Mouse (Mus musculus) heart, postnatal 36 days (tissue): ENCODE data around the gene Gtpbp1. TPM values are rescaled to one million over a fixed set of nuclear protein-coding genes. Genes with fewer than 3 reads are reported as not detected.

Source experiments
- DNase-seq, 2 experiments: peaks; one replicate each; pipeline ENCODE4 v3.0.0; 2021 to 2022
- intact Hi-C: fragments of 180-260 bp; cut with DNase I; formaldehyde crosslinking; loops from one replicate; pipeline ENCODE4 v1.15.1; 2025
- total RNA-seq, 2 experiments: library from RNA; stranded (reverse); gene quantifications; 2 replicates each; pipeline ENCODE4 v1.2.3; 2021

Gene Gtpbp1
- total RNA-seq, 2 experiments from 2014 or later, result 27.2 to 28.4 TPM

GRCm38 (mm10) chr15:79715646-79716045 is 25.0 kb downstream of the Gtpbp1 start:
- no peak for DNase-seq
- intact Hi-C loops, result no loop called here

DNA sequence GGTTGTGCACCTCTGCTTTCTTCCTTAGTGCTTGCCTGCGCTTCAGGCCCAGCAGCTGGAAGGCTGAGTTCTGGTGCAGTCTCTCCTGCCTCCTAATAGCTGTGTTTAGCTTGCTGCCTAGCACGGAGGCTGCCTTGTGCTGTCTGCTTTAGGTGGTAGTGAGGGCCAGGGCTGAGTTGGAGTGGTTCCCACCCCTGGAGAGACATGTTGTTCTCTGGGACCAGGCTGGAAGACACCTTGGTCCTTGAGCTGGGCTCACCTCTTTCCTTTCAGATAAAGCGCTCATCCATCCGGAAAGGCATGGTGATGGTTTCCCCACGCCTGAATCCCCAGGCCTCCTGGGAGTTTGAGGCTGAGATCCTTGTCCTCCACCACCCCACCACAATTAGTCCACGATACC is 26.1 kb downstream of the Gtpbp1 start:
- intact Hi-C loops, result no loop called here
- no peak for DNase-seq

- no peak for DNase-seq
- intact Hi-C loops, result loop anchor here (10.0 kb wide), 1 partner anchor 65 kb away; the partner anchor contains the start of genes Cby1 and Fam227a
Measured at GRCm38 (mm10) chr15:79720267-79720666, 29.6 kb downstream of the Gtpbp1 start.

DNA sequence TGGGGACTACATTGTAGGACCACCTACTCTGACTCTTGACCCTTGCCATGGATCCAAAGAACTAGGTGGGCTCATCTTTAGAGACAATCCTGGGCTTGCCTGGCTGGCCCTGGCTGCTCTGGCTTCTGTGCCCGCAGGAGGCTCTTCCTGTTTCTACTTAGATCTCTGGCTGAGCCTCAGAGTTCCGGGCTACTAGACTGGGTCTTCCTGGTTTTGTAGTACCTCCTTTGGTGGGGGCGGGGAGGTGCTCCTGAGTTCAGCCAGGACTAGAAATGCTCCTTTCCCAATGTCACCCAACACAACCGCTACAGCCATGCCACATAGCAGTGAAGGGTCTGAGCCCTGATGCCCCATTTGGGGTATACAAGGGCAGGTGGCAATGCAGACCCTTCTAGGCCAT is 30.2 kb downstream of the Gtpbp1 start:
- intact Hi-C loops, result loop anchor here (10.0 kb wide), 1 partner anchor 66 kb away; the partner anchor contains the start of genes Cby1 and Fam227a
- DNase-seq, result no peak

DNA sequence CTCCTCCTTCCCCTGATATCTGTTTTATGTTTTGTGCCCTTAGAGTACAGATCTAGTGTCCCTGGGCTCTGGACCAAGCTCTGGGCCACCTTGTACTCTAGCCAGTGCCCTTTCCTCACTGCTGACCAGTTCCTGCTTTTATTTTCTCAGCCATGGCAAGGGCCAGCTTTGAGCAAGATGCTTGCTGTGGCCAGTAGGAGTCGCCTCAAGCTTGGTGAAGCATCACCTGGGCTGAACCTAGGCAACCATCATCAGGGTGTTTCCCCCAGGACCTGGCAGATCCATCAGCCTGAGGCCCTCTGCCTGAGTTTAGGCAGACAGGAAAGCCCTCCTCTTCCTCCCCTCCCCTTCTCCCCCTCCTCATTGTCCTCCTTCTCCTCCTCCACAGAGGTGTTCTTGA is 32.8 kb downstream of the Gtpbp1 start:
- peak in 1 of 2 experiments; percentile 34 for DNase-seq
- intact Hi-C loops, result loop anchor here (10.0 kb wide), 1 partner anchor 69 kb away; the partner anchor contains the start of genes Cby1 and Fam227a

GRCm38 (mm10) chr15:79725190-79725789 is 34.6 kb downstream of the Gtpbp1 start:
- no peak for DNase-seq
- intact Hi-C loops, result loop anchor here (10.0 kb wide), 1 partner anchor 70 kb away; the partner anchor contains the start of genes Cby1 and Fam227a

- no peak for DNase-seq
- intact Hi-C loops, result loop anchor here (10.0 kb wide), 1 partner anchor 73 kb away; the partner anchor contains the start of genes Cby1 and Fam227a
Measured at GRCm38 (mm10) chr15:79727840-79728239, 37.2 kb downstream of the Gtpbp1 start.

GRCm38 (mm10) chr15:79728311-79728710 is 37.7 kb downstream of the Gtpbp1 start:
- intact Hi-C loops, result loop anchor here (10.0 kb wide), 1 partner anchor 74 kb away; the partner anchor contains the start of genes Cby1 and Fam227a
- no peak for DNase-seq

DNA sequence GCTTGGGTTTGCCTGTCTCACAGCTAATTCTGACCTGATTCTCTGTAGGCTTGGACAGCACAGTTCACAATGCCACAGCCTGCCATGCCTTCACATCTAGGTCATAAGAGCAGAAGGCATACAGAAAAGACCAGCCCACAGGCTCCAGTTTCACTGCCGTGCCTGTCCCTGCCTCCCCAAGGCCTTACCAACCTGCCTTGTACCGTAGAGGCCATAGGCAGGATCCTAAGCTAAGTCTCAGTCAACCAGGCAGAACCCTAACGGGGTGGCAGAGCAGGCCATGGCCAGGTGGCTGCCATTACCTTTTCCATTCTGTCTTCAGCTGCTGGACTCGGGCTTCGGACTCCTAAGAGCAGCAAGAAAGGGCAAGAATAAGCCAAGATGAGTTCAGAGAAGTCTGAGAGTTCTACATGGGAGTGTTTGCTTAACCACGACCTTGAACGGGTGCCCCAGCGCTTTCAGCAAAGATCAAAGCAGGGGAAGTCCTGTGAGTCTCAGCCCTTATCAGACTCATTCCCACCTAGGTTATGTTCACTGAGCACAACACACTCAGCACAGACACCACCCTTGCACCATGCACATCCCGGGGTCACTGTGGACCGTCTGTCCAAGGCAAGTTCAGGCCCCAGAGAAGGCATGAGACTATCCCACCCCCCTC is 38.2 kb downstream of the Gtpbp1 start:
- intact Hi-C loops, result loop anchor here (10.0 kb wide), 1 partner anchor 74 kb away; the partner anchor contains the start of genes Cby1 and Fam227a

DNA sequence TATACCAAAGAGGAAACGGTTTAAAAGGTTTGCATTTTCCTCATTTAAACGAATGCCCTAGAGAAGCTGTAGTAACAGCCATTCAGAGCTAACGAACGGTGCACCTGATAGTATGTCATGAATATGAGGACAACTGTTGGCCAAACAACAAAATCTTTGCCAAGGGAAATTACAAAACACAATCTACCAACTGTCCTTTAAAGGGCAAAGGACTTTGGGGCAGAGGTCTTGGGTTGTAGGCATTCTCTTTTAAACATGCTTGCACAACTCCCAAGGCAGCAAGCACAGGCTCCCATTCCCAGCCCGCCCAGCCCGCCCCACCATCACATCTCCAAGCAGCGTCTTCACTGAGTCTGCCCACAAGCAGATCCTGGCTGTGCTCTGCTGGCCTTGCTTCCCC is 40.9 kb downstream of the Gtpbp1 start:
- DNase-seq, result no peak
- intact Hi-C loops, result no loop called here

More for the DNA sequence above, 38.2 kb downstream of the Gtpbp1 start:
- no peak for DNase-seq

- no peak for DNase-seq
- intact Hi-C loops, result no loop called here
Measured at GRCm38 (mm10) chr15:79733192-79733591, 42.5 kb downstream of the Gtpbp1 start.

- intact Hi-C loops, result loop anchor here (2.0 kb wide), 1 partner anchor 47 kb away; the partner anchor contains the start of gene Josd1
- DNase-seq, result no peak
Measured at GRCm38 (mm10) chr15:79733640-79734039, 43.0 kb downstream of the Gtpbp1 start.

- no peak for DNase-seq
- intact Hi-C loops, result loop anchor here (2.0 kb wide), 1 partner anchor 48 kb away; the partner anchor contains the start of gene Josd1
Measured at GRCm38 (mm10) chr15:79734311-79734710, 43.7 kb downstream of the Gtpbp1 start.

- intact Hi-C loops, result no loop called here
Measured at GRCm38 (mm10) chr15:79740739-79741138, 50.1 kb downstream of the Gtpbp1 start.

DNA sequence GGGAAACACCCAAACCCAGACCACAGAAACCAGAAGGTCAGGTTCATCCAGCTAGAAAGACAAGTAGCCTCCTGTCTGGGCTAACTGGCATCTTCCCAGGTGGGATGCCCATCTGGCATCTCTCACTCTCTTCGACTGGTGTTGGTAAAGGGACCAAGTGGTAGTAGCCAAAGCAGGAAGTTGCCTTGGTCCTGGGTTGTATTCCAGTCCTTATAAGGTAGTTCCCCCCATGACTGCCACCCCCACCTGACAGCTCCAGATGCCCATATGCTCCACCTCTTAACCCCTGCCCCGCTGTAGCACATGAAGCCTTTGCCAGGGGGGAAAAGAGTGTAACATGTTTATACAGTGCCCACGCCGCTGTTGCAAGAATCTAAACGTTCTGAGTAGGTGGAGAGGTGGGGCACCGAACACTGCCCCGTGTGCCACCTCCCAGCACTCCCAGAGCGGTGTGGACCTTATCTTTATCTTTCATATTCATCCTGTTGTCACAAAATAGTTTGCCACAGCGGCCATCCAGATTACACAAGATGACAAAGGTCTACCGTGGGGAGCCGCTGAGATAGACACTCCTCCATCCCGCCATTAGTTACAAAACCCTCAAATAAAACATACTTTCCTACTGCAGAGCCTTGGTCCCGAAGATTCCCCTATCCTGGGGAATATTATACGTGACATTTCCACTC is 50.7 kb downstream of the Gtpbp1 start:
- intact Hi-C loops, result no loop called here
- DNase-seq, result no peak

More at GRCm38 (mm10) chr15:79740739-79741138, 50.1 kb downstream of the Gtpbp1 start:
- DNase-seq, result no peak

DNA sequence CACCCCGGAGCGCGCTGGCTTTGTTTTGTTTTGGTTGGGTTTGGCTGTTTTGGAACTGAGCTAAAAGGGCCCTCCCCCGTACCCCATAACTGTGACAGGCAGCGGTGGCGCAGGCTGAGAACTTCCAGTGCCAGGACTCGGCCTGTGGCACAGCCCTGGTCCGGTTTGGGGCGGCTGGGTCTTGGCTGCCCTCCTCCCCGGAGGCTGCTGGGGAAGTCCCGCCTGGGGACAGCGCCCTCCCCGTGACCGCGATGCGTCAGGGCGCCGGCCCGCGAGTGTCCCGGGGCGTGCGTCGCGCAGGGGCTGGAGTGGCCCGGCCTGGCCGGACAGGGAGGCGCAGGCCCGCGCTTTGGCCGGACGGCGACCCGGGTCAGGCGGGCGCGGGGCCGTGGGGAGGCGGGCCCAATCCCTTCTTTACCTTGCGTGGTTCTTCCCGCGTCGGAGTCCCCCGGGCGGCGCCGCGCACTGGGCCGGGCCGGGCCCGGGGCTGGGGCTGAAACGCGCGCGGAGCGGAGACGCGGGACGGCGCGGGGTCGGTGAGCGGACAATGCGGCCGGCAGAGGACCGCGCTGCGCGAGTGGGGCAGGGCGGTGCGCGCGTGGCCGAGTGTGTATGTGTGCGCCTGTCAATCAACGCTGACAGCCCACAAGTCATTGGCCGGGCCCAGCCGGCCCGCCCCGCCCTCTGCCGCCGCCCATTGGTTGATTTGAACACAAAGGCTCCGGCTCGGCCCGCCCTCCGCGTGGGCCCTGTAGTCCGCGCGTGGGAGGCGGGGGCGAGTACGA is 51.5 kb downstream of the Gtpbp1 start, which contains the start of gene Sun2:
TSS of gene Sun2 (minus strand) at position 616 of the 785 bp plus-strand sequence.
- intact Hi-C loops, result no loop called here
- DNase-seq, result peak; percentile 90 to 92

DNA sequence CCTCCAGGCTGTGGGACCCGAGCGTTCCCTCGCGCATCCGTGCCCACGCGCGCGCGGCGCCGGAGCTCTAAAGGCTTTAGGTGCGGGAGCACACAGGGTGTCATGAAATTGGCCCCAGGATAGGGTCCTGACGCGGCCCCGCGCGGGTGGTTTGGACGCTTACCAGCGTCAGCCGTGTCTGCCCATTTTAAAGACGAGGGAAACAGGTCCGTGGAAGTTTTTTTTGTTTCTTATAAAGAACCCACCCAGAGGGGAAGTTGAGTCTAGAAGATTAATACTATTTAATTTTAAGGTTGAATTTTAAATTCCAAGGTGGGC is 52.0 kb downstream of the Gtpbp1 start:
- intact Hi-C loops, result no loop called here
- no peak for DNase-seq

DNA sequence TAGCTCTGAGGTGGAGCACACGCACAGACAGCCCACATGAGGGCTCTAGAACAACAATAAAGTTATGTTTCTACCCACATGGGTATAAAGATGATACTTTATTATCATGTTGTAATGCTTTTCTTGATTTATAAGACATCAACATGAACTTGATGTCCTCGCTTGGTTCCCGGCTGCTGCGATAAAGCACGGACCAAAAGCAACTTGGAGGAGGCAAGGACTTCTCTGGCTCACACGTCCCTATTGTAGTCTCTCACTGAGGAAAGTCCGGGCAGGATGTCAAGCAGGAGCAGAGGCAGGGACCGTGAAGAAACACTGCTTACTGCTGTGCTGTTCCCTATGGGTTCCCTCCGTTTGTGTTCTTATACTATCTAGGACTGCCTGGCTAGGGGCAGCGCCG is 53.4 kb downstream of the Gtpbp1 start:
- intact Hi-C loops, result no loop called here

DNA sequence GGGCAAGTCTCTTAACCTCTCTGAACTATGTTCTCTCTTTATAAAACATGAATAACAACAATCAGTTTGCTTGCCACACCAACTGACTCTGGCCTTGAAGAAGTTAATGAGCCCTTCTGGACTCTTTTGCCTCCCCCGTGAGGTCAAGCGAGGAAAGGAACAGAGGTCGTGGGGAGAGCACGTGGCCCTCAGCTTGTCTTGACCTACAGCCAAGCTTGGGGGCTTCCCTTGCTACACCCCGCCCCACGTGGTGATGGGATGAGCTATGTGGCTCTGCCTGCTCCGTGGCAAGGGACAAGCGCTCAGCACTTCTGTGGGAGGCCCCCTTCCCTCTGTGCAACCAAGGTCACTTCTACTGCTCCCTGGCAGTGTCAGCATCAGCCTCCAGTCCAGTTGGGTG is 54.1 kb downstream of the Gtpbp1 start:
- DNase-seq, result no peak
- intact Hi-C loops, result no loop called here

More for the DNA sequence above, 53.4 kb downstream of the Gtpbp1 start:
- no peak for DNase-seq

DNA sequence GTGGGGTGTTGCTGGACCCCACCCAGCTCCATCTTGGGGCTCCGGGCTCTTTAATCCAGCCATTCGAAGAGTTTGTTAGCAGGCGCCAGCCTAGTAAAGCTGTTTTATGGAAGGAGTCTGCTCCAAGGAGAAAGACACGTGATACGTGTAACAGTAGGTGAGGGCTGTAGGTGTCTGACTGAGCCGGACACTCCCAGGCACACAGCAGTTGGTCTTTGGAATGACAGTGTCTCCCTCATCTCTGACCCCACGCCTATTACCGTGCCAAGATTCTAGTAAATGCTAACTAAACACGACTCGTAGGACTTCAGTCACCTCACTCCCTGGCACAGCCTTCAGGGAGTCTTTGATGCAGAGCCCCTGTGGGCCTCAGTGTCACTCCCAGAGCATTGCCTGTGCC is 54.7 kb downstream of the Gtpbp1 start:
- intact Hi-C loops, result no loop called here
- no peak for DNase-seq
